Mouse (Mus musculus) stomach, postnatal 0 days (tissue): Measurements from ENCODE around the gene Hist1h3e.

Source experiments
- CTCF ChIP-seq: IDR thresholded peaks from 2 replicates; pipeline ENCODE4 v1.5.1; 2016; ENCODE audit warnings: antibody characterized with exemption, low read depth, mild to moderate bottlenecking, moderate library complexity
- EP300 ChIP-seq: optimal IDR thresholded peaks from 2 replicates; pipeline ENCODE3; 2016; ENCODE audit warnings: antibody characterized with exemption

DNA sequence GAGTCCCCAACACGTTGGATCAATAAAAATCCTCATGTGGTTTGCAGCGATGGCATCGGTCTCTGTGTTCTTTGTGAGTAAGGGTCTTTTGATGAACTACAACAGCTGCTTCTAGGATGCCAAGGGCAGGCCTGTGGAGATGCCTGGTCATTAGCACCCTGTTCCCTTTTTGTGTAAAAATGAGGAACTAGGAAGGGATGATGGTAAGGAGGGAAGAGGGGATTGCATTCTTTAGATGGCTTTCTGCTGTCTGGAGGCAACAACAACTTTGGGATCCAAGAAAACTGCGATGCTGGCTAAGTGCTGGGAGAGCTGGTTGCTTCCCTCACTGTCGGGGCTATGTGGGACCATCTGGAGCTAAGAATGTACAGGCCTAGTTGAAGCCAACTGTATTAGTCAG is 23.9 kb downstream of the Hist1h3e start:
- TF ChIP-seq CTCF (no peak), EP300 (no peak)
